Mouse (Mus musculus) lung, postnatal 10 days (tissue): Measurements from ENCODE around the gene Dnah2.

Experiments
- DNase-seq: peaks from one replicate; pipeline ENCODE4 v3.0.0; 2021

The Dnah2 gene

DNA sequence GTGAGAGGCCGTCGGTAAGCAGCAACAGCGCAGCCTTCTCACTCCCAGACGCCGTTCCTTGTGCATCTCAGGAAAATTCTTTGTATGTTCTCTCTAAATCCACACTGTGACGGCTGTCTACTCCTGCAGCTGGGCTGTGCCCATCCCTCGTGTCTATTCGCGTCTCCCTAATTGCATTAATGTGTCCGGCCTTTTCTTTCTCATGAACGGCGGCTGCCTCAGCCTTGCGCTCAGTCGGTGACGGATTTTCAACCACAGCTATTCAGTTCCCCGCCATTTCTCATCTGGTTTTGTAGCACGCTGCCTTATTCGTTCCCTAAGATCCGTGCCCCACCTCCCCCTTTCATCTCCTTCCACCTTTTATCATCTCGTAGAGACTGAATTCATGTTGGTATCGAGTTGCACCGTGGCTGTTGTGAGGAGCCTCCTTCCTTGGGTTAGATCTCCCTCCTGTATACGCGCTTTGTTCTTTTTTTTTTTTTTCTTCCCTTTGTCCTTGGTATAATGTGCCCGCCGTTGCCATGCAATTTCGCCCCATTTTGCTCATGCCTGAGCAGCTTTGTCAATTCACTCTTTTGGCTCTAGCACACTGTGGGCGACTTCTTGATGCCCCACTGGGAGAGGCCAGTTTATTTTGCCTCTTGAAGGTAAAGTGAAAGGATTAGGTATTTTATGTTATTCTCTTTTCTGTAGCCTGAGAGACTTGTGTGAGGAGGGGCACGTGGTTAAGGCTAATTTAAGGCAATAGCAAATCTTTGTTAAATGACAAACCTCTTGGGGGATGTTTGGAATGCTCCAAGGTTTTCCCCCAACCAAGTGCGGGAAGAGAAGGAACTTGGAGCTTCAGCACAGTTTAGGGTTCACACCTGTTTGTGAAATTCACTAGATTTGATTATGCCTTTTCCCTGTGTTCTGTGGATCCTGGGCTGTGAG lies 21.5 kb downstream of the Dnah2 start:
- no peak for DNase-seq

DNA sequence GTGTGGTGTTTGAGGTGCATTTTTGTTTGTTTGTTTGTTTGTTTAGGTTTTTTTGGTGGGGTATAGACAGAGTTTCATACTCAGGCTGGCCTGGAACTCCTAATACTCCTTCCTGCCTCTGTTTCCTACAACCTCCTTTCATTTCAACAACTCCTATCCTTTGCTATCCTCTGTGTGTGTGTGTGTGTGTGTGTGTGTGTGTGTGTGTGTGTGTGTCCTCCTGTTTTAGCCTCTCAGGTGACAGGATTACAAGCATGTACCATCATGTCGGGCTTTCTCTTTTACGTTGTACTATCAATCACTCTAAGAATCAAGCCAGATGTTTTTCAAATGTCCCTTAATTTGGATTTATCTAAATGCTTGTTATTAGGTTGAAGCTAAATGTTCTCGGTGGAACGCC lies 22.3 kb downstream of the Dnah2 start:
- no peak for DNase-seq

DNA sequence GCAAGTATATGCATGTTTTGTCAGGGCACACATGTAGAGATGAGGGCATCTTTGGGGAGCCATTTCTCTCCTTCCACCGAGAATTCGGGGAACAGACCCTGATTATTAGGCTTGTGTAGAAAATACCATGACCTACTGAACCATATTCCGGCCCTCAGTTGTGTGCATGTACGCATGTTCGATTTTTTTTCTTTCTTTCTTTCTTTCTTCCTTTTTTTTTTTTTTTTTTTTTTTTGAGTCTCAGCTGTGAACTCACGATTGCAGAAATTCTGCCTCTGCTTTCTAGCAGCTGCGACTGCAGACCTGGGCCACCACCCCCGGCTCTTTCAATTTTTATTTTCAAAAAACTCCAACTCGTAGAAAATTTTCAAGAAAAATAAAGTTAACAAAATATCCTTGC lies 23.2 kb downstream of the Dnah2 start:
- DNase-seq = no peak

GRCm38 (mm10) chr11:69523651-69524050 lies 25.3 kb downstream of the Dnah2 start:
- DNase-seq = no peak

DNA sequence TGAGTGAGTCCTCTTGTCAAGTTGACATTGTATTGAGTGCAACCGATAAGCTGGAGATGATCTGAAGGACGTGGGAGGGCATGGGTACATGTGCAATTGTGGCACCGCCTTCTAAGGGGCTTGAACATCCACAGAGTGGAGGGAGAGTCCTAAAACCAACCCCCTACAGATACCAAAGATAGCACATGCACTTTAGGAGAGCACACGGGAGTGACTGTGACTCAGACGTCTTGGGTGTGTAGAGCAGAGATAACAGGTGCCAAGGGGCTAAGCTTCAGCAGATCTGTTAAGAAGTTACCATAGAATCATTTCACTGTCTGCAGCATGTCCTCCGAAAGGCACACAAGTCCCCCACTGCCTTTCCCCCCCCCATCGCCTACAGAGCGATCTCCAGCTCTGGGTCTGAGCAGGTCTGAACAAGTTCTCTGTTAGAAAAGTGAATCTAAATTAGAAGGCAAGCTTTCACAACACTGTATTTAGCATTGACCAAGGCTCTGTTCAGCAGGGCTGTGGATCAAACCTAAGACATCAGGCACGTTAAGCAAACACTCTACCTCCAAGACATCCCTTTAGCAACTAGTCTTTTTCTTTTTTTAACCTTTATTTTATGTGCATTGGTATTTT lies 27.3 kb downstream of the Dnah2 start:
- no peak for DNase-seq

- DNase-seq = no peak
Measured at GRCm38 (mm10) chr11:69519976-69520375, 28.9 kb downstream of the Dnah2 start.

- no peak for DNase-seq
Measured at GRCm38 (mm10) chr11:69516661-69517060, 32.2 kb downstream of the Dnah2 start.

- no peak for DNase-seq
Measured at GRCm38 (mm10) chr11:69516151-69516640, 32.7 kb downstream of the Dnah2 start.

DNA sequence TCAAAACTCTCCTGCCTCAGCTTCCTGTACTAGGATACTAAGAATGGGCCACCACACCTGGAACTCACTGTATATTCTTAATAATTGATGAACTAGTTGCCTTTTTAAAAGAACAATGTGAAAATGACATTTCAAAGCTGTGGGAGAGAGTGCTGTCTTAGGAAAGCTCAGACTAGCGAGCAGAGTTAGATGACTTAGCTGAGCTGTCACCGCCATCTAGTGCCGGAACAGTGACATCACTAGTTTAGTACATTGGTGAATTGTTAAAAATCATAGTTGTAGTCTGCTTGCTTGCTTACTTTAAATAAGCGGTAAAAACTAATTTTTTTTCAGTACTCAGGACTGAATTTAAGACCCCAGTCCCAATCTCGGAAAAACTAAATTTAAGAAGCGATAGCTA lies 35.1 kb downstream of the Dnah2 start:
- peak; percentile 77 for DNase-seq

- no peak for DNase-seq
Measured at GRCm38 (mm10) chr11:69510796-69511496, 38.0 kb downstream of the Dnah2 start.

- DNase-seq = peak; percentile 48
Measured at GRCm38 (mm10) chr11:69503863-69504280, 45.0 kb downstream of the Dnah2 start.

DNA sequence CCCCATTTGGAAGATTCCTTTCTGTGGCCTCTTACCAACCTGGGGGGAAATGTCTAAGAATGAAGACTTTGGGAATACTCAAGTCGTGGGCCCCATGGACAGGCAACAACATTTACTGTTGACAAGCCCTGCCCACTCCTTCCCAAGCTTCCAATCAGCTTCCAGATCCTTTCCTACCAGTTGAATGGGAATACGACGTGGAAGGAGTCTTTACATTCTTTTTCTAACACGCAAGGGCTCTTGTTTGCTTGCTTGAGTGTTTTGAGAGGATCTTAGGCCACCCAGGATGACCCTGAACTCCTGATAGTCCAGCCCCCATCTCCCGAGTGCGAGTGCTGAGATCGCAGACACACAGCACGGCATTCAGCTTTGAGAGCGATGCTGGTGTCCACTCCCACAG lies 47.4 kb downstream of the Dnah2 start:
- DNase-seq = no peak

DNA sequence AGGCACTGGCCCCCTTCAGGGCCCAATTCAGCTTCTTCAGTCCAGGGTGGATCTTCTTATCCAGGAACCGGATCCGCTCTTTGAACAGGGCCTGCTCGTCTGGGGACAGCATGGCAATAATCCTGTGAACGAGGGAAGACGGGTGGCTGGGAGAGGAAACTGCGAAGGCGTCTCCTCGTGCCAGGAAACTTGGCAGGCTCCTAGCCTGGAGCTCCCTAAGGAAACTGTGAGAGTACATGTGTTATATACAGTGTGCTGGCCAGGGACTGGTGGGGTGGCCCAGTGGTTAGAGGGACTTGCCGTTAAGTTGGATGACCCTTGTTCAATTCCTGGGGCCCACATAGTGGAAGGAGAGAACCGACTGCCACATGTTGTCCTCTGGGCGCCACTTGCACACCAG lies 49.8 kb downstream of the Dnah2 start:
- peak; percentile 77 for DNase-seq

- no peak for DNase-seq
Measured at GRCm38 (mm10) chr11:69491711-69492110, 57.2 kb downstream of the Dnah2 start.

DNA sequence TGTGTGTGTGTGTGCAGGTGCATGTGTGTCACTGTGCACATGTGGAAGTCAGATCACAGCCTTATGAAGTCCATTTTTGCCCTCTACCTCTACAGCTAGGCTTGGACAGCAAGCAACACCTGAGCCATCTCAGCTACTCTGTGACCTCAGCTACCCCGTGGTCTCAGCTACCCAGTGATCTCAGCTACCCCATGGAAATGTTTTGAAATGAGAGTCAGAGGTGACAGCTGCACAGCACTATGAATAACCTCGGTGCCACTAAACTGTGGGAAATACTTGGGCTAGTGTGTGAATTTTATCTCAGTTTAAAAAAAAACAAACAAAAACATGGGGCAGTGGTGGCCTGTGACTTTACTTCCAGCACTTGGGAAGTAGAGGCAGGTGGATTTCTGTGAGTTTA lies 58.0 kb downstream of the Dnah2 start:
- no peak for DNase-seq

- no peak for DNase-seq
Measured at GRCm38 (mm10) chr11:69487474-69487873, 61.4 kb downstream of the Dnah2 start.

DNA sequence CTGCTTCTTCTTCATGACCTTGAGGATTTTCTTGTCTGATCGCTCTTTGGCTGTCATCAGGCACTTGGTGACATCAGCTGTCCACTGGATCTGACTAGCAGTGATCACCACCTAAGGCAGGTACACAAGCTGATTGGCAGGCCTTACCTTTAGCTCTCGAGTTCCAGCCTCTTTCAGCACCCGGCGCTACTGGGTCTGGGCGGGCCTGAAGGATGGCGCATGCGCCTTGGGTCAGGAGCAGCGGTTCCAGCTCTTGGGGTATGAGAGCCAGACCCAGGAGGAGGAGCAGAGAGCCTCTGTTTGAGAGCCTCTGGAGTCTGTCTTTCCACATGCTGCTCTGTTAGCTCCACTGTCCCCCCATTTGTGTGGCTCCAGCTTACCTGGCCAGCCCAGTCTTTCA lies 71.3 kb downstream of the Dnah2 start:
- no peak for DNase-seq

DNA sequence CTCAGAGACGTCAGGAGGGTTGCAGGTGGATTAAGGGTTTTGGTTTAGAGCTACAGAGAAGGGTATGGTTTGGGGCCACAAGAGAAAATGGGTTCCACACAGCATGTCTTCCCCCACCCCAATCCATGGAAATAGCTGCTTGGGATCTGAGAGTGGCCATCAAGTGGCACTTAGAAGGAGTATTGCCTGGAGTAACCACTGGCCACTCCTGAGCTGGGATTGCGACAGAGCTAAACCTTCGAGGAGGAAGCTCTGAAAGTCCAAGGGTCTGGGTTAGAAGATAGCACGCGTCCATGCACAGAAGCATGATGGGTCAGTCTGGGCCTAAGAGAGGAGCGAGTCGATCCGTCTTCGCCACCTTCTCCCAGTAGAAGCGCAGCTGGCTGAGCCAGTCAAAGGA lies 72.1 kb downstream of the Dnah2 start:
- peak; percentile 63 for DNase-seq

GRCm38 (mm10) chr11:69474737-69475136 lies 74.2 kb downstream of the Dnah2 start:
- no peak for DNase-seq

- DNase-seq = no peak
Measured at GRCm38 (mm10) chr11:69472687-69473086, 76.2 kb downstream of the Dnah2 start.

DNA sequence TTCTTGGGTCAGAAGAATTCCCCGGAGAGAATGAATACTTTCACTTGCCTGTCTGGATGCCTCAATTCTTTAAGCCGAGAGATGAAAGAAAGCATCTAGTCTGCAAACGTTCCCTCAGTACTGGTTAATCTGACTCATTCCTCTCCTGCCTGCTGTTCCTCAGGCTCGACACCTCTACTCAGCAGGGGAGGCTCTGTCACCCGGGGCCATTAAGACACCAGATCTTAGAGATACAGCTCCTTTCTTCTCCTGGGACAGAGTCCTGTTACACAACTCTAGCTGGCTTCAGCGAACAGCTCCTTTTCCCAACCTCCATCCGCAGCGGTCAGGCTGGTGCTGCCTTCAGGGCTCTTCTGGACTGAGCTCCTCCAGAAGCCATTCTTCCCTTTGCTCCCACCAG lies 77.4 kb downstream of the Dnah2 start:
- no peak for DNase-seq

DNA sequence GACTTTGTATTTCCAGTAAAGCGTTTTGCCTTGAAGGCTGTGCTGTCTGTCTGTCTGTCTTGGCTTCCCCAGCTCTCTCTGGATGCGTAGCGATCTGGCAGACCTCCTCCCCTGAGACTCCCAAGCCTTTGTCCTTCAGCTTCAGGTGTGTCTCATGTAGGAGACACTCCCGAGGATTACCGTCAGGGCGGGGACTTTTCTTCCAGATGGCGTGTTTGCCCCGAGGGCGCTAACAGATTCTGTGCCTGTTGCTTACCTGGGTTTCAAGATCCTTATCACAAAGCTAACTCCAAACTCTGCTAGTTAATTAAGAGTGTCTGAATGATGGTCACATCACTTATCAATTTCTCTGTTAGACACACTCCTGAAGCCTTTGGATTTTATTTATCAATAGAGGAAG lies 79.6 kb downstream of the Dnah2 start:
- DNase-seq = no peak

DNA sequence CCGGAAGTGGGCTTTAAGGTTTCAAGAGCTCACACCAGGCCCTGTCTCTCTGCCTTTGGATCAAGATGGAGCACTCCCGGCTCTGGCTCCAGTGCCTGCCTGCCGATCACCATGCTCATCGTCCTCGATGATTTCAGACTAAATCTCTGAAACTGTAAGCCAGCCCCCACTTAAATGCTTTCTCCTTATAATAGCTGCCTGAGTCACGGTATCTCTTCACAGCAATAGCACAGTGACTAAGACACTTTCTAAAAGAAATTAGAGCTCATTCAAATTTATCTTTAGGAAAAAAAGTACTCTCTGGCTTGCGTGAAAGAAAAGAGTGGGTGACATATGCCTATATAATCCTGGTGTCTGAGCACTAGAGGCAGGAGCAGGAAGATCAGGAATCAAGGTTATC lies 84.9 kb downstream of the Dnah2 start:
- no peak for DNase-seq

DNA sequence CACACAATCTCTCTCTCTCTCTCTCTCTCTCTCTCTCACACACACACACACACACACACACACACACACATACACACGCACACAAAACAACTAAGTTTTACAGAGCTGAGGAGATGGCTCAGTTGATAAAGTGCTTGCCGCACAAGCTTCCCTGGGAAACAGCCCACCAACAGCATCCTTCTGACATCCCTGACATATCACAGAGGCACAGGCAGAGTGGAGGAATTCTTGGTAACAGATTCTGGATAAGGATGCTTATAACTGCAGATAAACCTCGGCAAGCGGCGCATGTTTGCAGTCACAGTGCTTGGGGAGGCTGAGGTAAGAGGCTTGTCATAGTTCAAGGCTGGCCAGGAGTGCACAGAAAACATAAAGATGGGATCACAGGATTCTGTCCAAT lies 87.3 kb downstream of the Dnah2 start:
- DNase-seq = no peak
